Mouse (Mus musculus): Measurements from ENCODE around the gene Megf6. TPM values are rescaled to one million over a fixed set of nuclear protein-coding genes. Genes with fewer than 3 reads are reported as not detected.

Megf6 gene
- polyA plus RNA-seq, 1 experiment: 2.9 TPM

DNA sequence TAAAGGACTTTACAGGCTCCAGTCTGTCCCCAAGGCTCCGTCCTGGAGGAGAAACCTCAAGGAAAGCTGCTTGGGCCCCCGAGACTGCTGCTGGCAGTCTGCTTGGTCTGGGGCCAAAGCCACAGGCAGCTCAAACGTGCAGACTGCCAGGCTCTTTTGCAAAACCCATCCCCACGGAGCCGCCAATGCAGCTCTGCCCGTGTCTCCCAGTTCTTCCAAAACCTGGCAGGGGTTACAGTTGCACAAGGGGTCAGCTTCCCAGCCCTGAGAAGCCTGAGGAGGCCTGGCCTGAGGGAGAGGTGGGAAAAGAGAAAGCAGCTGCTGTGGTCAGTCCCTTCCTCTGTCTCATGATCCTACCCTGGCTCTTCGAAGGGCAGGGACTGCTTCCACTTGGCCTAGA lies 74.8 kb downstream of the Megf6 start:
- DNase-seq (ENCODE audit: low read depth, low spot score): no peak
- 79% methylated on average over 7 of the region's 7 CpGs for WGBS

DNA sequence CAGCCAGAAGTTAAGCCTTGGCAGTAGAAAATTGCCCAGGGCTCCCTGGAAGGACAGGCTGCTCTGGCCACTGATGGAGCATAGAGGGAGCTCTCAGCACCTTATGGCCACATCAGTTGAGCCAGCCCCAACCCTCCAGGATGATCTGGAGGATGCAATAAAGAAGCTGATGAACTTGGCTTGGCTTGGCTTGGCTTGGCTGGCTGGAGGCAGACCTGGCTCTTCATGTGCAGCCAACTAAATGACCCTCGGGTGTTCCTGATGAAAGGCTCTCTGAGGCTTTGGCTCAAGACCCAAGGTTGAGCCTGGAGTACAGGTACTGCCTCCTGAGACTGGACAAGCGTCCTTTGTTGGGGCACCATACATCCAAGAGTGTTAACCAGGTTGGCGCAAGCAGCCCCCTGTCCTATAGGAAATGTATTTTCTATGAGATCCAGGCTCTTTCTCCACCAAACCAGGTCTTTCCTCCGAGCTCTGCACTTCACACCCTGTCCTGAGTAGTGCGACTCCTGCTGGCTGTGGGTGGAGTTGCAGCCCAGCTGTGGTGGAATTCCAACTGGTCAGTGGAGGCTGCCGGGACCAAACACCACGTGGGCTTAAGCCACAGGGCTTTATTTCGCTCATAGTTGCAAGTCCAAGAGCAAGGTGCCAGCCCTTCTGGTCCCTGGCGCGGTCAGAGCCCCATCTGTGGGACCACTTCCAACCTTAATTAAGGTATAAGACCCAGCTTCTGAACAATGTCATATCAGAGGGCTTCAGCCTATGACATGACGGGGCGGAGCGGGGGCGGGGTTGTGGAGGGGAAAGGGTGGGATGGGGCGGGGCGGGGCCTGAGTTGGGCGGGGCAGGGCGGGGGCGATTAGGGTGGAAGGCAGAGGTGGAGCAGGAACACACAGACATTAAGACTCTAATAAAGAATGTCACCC lies 75.8 kb downstream of the Megf6 start:
- peak; percentile 63 for DNase-seq (ENCODE audit: low read depth, low spot score)
- 10% methylated on average over 19 of the region's 19 CpGs for WGBS

DNA sequence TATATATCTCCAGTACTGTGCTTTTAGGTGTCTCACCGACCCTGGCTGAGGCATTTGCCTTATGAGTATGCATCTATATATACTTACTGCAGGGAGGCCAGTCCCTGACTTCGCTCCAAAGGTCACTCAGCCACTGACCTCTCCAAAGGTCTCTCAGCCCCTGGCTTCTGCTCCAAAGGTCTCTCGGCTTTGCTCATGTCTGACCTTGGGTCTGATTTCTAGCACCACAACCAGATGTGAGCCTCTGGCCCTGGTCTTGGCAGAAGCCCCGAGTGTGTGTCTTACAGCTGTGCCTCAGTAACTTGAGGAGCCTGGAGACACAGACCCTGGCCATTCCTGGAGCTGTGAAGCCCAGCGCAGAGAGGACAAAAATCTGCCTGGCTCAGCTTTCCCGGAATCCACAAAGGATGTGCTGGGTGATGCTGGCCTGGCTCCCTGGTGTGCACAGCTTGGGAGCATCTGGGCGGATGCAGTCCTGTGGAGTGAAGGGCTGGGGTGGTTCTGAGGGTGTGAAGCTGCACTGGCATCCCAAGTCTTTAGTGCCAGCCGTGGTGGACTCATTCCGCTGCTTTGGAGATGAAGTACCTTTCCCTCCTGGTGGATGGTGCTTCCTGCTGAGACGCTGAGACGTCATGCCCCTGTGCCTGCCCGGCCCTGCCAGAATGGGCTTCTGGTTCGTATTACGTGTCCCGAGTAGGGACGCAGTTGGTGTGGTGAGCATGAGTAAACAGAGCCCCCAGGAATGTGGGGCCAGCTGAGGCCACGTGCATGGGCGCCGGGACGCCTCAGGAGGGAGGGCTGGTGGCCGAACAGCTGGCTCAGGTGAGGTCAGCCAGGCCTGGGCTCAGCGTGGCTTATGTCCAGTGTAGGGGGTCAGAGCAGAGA lies 76.9 kb downstream of the Megf6 start:
- WGBS: 68% methylated on average over 22 of the region's 22 CpGs
- no peak for DNase-seq (ENCODE audit: low read depth, low spot score)

DNA sequence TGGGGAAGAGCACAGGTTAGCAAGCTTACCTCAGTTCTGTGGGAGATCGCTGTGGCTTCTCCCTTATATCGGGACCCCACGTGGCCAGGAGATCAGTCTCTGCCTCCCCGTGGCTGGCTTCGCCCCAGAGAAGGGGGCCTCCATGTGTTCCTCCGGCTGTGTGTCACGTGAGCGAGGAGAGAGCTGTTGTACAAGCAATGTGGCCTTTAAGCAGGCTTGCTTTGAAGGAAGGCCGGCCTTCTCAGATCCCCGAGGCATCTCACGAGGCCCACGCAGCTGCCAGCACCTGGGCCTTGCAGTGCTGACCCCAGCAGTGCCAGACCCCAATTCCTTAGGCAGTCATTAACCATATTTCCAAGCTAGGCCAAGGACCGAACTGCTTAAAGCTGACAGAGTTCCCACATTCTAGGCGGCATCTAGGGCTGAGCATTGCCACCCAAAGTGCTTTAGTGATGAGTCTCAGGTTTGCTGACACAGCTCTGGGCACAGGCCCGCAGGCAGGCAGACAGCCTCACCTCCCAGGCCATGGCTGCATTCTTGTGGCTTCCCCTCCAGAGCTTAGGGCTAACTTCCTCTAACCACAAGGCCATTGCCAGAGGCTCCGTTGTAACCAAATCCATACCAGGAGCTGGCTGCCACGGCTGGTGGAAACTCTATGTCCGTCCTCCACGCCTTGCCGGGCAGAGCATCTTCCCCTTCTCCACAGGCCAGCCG lies 77.7 kb downstream of the Megf6 start:
- WGBS: 84% methylated on average over 21 of the region's 21 CpGs
- DNase-seq (ENCODE audit: low read depth, low spot score): no peak

DNA sequence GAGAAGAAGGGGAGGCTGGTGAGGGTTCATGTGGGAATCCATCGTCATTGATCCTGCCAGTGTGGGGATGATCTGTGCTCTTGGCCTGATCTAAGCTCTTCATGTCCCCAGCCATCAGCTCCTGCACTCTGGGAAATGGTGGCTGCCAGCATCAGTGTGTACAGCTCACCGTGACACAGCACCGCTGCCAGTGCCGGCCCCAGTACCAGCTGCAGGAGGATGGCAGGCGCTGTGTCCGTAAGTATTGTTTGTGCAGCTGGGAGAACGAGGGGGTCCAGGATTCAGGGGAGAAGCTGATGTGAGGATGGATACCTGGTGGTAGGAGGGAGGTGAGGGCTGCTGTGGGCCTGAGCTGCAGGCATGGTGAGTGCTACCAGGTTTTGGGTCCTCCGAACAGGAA lies 78.8 kb downstream of the Megf6 start:
- no peak for DNase-seq (ENCODE audit: low read depth, low spot score)
- 79% methylated on average over 8 of the region's 8 CpGs for WGBS

DNA sequence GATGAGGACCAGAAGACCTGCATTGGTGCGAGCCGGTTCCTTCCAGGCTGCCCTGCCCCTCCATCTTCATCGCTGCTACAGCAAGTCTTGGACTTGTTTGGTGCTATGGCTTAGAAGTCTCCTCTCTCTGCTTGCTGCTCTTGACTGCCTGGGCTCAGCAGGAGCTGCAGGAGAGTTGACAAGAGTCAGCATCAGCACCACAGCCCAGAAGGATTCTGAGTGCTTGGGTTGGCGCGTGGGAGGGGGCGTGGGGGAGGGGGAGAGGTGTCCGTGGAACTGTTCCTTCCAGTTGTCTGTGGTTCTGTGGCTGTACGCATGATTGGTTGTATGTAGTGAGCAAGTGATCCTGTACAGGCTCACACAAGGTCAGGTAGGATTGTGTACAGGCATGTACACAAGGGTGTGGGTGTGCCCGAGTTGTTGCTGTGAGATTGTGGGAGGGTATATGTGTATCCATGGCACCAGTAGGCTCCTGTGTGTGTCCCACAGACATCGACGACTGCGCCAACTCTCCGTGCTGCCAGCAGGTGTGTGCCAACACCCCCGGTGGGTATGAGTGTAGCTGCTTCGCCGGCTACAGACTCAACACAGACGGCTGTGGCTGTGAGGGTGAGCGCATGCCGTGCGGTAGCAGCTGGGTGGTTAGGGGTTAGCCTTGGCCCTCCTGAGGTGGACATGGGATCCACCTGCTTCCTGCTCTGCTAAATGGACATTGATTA lies 82.2 kb downstream of the Megf6 start:
- 81% methylated on average over 20 of the region's 20 CpGs for WGBS
- no peak for DNase-seq (ENCODE audit: low read depth, low spot score)

DNA sequence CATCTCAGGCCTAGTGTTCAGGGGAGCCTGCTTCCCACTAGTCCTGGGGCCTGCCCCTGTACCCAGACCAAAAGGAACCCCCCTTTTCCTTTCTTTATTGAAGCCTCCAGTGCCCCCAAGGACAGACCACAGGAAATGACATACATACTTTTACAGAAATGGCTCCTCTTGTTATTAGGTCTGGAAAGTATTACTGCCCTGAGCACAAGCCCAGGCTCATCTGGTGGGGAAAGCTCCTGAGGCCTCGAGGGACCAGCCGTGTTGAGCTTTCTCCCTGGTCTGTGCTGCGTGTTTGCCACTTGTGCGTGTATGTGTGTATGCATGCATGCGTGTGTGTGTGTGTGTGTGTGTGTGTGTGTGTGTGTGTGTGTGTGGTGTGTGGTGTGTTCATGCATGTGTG lies 90.2 kb downstream of the Megf6 start:
- 91% methylated on average over 5 of the region's 5 CpGs for whole genome bisulfite sequencing
- no peak for DNase-seq (ENCODE audit: low read depth, low spot score)

DNA sequence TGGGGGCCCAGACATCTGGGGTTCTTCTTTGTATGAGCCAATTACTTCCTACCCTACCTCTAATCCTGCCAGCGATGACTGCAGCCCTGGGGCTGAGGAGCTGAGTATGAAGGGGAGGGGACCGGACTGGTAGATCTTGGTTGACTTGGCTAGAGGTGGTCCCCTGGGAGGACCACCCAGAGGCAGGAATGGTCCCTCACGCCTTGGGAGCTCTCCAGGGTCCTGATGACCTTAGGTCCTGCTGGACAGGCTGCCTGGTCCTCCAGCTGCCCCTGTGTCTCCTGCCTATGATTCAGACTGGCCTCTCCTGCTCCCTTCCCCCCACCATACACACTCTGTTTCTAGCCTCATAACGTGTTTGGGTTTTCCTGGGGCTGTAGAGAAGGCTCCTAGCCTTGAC lies 91.5 kb downstream of the Megf6 start:
- 40% methylated on average over 4 of the region's 4 CpGs for WGBS
- no peak for DNase-seq (ENCODE audit: low read depth, low spot score)

DNA sequence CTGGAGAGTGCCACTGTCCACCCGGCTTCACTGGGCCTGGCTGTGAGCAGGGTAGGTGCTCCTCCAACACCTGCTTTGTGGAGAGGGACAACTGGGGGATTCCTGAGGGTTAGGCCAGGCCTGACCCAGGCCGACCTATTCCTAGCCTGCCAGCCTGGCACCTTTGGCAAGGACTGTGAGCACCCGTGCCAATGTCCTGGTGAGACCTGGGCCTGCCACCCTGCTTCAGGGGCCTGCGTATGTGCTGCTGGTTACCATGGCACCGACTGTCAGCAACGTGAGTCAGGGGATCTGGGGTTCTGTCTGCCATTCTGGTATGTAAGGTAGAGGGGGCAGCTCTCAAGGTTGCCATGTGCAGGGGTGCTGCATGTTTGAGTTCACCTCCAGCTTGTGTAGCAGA lies 97.0 kb downstream of the Megf6 start:
- WGBS: 83% methylated on average over 6 of the region's 6 CpGs
- no peak for DNase-seq (ENCODE audit: low read depth, low spot score)

DNA sequence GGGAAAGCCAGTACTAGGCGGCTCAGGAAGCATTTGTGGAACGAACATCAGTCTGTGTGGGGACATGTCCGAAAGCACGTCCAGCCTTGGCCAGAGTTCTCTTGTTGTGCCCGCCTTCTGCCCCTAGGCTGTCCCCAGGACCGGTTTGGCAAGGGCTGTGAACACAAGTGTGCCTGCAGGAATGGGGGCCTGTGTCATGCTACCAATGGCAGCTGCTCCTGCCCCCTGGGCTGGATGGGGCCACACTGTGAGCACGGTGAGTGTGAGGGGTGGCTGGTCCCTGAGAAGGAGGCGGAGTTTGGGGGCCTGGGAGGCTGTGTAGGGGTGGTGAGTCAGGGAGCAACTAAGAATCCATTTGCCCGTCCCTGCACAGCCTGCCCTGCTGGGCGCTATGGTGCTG lies 99.0 kb downstream of the Megf6 start:
- 32% methylated on average over 10 of the region's 10 CpGs for WGBS

DNA sequence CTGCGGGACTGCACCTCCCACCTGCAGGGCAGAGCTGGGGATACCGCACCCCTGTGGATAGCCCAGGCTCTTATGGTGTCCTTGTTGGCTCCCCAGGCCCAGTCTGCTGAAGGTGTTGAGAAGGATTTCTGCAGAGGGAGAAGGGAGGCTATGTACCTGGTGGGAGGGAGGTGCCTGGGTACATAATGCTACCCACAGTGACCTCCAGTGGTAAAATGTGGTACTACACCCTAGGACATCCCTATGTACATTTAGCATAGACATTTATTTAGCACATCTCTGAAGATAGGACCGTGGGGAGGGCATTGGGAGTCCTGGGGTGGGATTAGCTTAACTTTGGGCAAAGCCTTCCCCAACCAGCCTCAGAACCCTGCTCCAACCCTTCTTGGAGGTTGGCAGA lies 102.5 kb downstream of the Megf6 start:
- peak; percentile 28 for DNase-seq (ENCODE audit: low read depth, low spot score)
- WGBS: 61% methylated on average over 3 of the region's 3 CpGs

More for the DNA sequence above, 99.0 kb downstream of the Megf6 start:
- DNase-seq (ENCODE audit: low read depth, low spot score): no peak

DNA sequence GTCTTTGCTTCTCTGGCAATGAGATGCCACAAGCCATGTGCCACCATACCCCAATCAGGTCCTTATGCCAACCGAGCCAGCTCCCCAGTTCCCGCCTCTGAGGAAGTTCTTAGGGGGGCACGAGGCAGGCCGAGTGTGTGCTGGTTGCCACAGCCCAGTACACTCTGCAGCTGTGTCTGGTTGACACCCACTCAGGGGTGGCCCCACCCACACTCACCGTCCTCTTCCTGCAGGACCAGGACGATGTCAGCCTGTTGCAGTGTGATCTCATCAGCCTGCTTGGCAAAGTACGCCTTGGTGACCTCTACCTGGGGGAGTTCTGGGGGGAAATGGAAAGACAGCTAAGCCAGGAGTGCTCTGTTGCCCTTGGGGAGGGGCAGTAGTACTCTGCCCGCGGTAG lies 109.0 kb downstream of the Megf6 start:
- no peak for DNase-seq (ENCODE audit: low read depth, low spot score)
- 66% methylated on average over 9 of the region's 9 CpGs for WGBS

DNA sequence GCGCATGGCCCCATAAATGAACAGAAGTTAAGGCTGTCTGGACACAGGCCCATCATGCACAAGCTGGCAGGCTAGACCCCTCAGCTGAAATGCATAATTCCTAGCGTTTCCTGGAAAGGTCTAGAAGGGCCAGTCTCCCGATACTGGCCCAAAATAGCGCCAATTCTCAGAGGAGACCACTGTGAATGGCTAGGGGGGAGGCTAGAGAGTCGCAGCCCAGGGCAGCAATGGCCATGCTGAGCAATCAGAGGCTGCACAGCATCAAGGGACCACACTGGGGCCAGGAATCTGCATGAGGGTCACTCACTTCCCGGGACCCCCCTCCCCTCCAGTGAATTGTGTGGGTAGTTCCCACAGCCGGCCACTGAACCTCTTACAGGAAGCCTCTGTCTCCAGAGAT lies 113.1 kb downstream of the Megf6 start:
- DNase-seq (ENCODE audit: low read depth, low spot score): no peak
- 75% methylated on average over 7 of the region's 7 CpGs for WGBS

DNA sequence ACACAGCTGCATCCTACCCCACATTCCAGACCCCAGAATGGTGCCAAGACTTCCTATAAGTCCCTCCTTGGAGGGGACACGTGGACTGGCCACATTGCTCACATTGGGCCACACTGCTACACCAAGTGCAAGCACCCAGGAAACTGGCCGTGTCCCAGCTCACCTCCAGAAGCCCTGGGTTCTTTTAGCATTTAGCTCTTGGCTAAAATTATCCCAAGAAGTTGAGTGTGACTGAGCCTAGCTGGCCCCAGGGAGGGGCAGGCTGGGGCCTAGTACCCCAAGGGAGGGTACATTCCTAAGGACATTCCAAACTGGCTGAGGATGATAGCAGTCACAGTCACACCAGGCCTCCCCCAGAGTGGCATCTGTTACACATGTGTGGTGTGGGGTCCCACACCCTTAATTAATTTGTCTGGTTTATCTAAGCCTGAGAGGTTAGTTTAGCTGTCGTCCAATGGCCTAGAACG lies 123.2 kb downstream of the Megf6 start:
- DNase-seq (ENCODE audit: low read depth, low spot score): no peak
- 20% methylated on average over 4 of the region's 4 CpGs for WGBS

DNA sequence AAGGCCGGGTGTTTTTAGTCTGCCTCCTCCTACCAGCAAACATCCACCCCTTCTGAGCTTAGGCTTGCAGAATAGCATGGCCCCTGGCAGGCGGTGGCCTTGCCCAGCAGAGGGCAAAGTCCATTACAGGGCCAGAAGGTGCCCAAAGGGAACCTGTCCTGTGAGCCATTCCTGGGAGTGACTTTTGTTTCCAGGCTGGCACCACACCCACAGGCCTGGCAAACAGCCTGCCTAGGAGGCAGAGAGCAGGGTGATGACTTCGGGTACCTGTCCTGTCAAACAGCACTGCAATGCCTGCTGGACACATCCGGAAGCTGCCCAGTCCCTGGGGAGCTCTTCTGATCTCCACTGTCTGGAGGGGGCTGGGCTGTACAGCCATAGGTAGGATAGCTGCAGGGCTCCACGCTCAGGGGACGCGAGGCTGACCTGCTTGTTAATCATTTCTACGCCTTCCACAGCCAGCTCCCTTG lies 123.8 kb downstream of the Megf6 start:
- 17% methylated on average over 8 of the region's 8 CpGs for WGBS

DNA sequence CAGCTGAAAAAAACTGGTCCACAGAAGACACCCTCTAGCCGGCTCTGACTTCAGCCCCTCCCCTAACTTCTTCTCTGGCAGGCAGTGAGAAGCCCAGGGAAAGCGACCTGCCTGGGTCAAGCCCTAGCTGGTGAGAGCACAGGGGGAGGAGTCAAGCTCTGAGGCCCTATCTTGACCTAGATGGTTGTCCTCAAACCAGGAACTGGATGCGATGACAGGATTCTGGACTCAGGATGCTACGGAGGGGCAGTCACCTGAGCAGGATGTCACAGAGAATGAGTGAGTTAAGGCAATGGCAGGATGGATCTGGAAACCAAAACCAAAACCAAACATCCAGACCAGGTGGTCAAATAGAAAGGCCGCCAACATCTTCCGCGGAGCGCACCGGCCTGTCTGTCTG lies 127.2 kb downstream of the Megf6 start:
- no peak for DNase-seq (ENCODE audit: low read depth, low spot score)
- 16% methylated on average over 9 of the region's 9 CpGs for WGBS

More for the DNA sequence above, 123.8 kb downstream of the Megf6 start:
- peak; percentile 97 for DNase-seq (ENCODE audit: low read depth, low spot score)

DNA sequence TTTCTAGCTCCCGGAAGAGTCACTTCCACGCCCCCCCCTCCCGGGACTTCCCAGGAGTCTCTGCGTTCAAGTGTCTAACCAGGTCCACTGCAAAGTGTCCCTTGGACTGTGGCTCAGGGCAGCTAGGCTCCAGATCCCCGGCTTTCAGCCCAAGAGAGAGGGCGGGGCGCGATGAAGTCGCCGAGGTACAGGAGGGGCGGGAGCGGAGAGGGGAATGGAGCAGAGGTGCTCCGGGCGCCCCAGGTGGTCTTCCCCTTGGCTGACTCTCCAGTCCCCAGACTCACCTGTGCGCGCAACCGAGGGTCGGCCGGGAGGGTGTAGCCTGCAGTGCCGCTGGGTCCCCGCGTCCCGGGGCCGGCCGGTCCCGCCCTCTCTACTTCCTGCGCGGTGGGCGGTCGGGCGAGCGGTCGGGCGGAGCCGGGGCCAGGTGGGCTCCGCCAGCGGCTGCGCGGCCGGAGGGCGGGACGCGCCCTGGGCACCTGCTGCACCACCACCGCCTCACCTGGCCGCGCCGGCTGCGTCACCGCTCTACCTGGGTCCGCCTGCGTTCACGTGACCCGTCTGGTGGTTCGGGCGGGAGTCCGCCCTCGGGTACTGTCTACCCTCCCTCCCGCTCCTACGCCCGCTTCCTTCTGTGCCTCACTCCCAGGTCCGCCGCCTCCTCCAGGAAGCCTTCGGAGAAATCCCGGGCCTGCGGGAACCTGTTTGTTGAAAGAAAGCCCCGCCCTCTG lies 129.2 kb downstream of the Megf6 start:
- DNase-seq (ENCODE audit: low read depth, low spot score): peak; percentile 83
- WGBS: under 1% methylated on average over 66 of the region's 66 CpGs

DNA sequence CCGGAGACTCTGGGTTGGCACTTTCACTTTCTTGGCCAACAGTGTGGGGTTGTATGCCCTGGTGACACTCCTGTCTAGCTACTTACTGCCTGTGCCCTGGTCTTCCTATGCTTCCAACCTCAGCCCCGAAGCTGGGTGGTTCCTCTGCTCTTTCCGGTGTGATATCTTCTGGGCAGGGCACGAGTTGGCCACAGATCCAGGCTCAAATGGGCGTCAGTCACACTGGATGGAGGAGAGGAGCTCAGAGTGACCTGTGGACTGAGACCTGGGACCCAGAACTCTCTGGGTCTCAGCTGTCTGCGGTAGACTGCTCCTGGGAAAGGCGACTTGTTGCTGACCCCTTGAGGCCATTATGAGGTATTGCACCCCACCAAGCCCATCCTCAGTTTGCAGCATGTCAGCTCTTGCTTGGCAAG lies 130.9 kb downstream of the Megf6 start, which contains the start of gene Arhgef16:
Gene Arhgef16, minus strand, starts transcription at position 211 of the 416 bp plus-strand sequence.
- WGBS: 10% methylated on average over 7 of the region's 7 CpGs
- peak; percentile 59 for DNase-seq (ENCODE audit: low read depth, low spot score)

Measured in large intestine, adult 2 months (tissue).